Mouse (Mus musculus) small intestine, adult 2 months (tissue): ENCODE measurements around the gene Egr2.

Experiments used
- CTCF ChIP-seq: fragments of 200-500 bp; IDR thresholded peaks from 2 replicates; pipeline ENCODE4 v1.5.1; 2012; ENCODE audit warnings: low read depth, mild to moderate bottlenecking, control low read depth, inconsistent platforms, low read length, moderate library complexity, mixed read lengths; ENCODE audit not compliant: insufficient replicate concordance, insufficient read length; ENCODE audit errors: extremely low read depth
- POLR2A ChIP-seq: fragments of 200-500 bp; IDR thresholded peaks from 2 replicates; pipeline ENCODE4 v1.6.1; 2012; ENCODE audit warnings: low read depth, mild to moderate bottlenecking, control low read depth, inconsistent platforms, low read length, moderate library complexity

DNA sequence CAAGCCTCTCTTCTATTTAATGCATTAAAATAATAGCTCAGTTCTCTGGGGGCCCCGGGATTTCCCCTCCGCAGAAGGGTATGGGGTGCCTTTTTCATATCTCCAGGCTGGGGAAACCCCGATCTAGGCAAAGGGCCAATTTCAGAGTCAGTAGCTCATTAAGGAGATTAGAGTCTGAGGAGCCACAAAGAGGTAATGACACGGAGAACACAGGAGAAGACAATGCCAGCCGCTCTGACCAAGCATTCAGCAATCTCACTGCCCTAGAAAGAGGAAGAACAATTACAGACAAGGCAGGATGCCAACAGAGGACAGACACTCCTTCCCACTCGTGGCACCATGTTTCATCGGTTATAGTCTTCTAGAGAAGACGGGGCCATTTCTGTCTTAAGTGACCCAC lies 30.8 kb downstream of the Egr2 start:
- TF ChIP-seq CTCF = no peak
- no peak for TF ChIP-seq POLR2A
